Comparison of ENCODE assay signal across 22 mouse cellular contexts in genomic region chr2:94030602-94031001, GRCm38 (mm10). TPM values are rescaled to one million over a fixed set of nuclear protein-coding genes. Genes with fewer than 3 reads are reported as not detected.
"Had no signal": no experiment of that assay in that cellular context is flagged by ENCODE, and none has a peak within 500 bp of the region (broad histone marks: within the 10 kb centered on the region; RNA-seq: fewer than 3 reads in every experiment).

No protein-coding gene starts in this region.

- H3K4me2 ChIP-seq: lung, embryonic 14.5 days; midbrain, embryonic 12.5 days; neural tube, embryonic 12.5 days had no signal

- DNase-seq: lung, embryonic 14.5 days; lung, postnatal 10 days; lung, postnatal 4 days; midbrain, embryonic 14.5 days; right cerebral cortex, postnatal 14 days; spleen, adult 18-20 months; thymus, adult 18-20 months; thymus, postnatal 14 days; thymus, postnatal 36 days had no signal

- H3K27ac ChIP-seq: midbrain, embryonic 10.5 days; midbrain, embryonic 12.5 days; neural tube, embryonic 12.5 days had no signal

- H3K9me3 ChIP-seq: midbrain, embryonic 10.5 days; midbrain, embryonic 12.5 days; neural tube, embryonic 12.5 days had no signal

- H3K4me3 ChIP-seq: midbrain, embryonic 10.5 days; midbrain, embryonic 12.5 days; neural tube, embryonic 12.5 days had no signal

- H3K9ac ChIP-seq: lung, embryonic 14.5 days; midbrain, embryonic 12.5 days; neural tube, embryonic 12.5 days had no signal

- H3K27me3 ChIP-seq: midbrain, embryonic 12.5 days; neural tube, embryonic 12.5 days had no signal

- H3K4me1 ChIP-seq: midbrain, embryonic 10.5 days; neural tube, embryonic 12.5 days had no signal

- ATAC-seq: midbrain, embryonic 16.5 days had no signal

RNA-seq across cellular contexts. Expression of gene Gm27027, which starts 34.4 kb away (rescaled TPM):
- total RNA-seq: megakaryocyte, adult 5-6 weeks; megakaryocyte-erythroid progenitor cell, adult 5-6 weeks; neutrophil, adult 5-6 weeks had no signal
- polyA plus RNA-seq: liver, embryonic 16.5 days; lung, embryonic 14.5 days; lung, embryonic 16.5 days; midbrain, embryonic 10.5 days; midbrain, embryonic 12.5 days; midbrain, embryonic 14.5 days; midbrain, embryonic 16.5 days; neural tube, embryonic 12.5 days; neural tube, embryonic 14.5 days; stomach, embryonic 14.5 days; stomach, embryonic 16.5 days; thymus, postnatal 0 days had no signal
